Mouse (Mus musculus): ENCODE results near the gene Glra1.

- TF ChIP-seq CTCF (IDR thresholded peaks at IDR 0.05) (no peak), POLR2A (IDR thresholded peaks at IDR 0.05; ENCODE audit: insufficient read depth, low read depth, low read length) (no peak)
Measured at GRCm38 (mm10) chr11:55533378-55533777, 74.6 kb downstream of the Glra1 start.
